Mouse (Mus musculus) urinary bladder, postnatal 0 days (tissue): ENCODE results near the gene Dcst1. TPM values are rescaled to one million over a fixed set of nuclear protein-coding genes. Genes with fewer than 3 reads are reported as not detected.

Experiments used
- polyA plus RNA-seq: library from polyadenylated mRNA; unstranded; fragments of >200 nt; fragmentation: Nextera tagmentation; extraction: Ambion mirVana; gene quantifications from 2 replicates; pipeline ENCODE4 v1.2.1, GENCODE M21; 2015

Dcst1 gene
- 0.17 and 0.26 TPM in 2 replicates for polyA plus RNA-seq

GRCm38 (mm10) chr3:89365153-89365485 lies at the start of gene Dcst1:
Gene Dcst1 (minus strand): TSS chr3:89365253.

GRCm38 (mm10) chr3:89411490-89412393 lies 46.7 kb upstream of the Dcst1 start, which contains the start of gene Flad1:
Gene Flad1 (minus strand): TSS chr3:89411870.

DNA sequence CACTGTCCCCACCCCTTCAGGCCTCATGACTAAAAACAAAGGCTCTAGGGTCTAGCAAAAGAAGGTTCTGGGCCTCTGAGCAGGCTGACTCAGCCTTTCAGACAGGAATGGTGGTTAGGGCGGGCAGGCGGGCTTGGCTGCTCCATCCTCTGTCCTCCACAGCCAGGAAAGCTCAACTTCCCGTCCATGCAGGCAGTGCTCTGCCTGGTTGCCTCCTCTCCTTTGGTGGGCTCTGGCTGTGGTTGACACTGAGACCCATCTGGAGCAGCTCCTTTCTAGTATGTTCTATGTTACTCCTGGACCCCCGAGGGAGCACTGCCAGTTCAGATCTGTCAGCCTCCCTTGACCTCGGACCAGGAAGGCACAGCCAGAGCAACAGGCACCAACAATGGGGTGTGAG lies 37.6 kb upstream of the Dcst1 start, which contains the start of gene Lenep:
Gene Lenep (minus strand): TSS at position 101 of the 400 bp plus-strand sequence.

DNA sequence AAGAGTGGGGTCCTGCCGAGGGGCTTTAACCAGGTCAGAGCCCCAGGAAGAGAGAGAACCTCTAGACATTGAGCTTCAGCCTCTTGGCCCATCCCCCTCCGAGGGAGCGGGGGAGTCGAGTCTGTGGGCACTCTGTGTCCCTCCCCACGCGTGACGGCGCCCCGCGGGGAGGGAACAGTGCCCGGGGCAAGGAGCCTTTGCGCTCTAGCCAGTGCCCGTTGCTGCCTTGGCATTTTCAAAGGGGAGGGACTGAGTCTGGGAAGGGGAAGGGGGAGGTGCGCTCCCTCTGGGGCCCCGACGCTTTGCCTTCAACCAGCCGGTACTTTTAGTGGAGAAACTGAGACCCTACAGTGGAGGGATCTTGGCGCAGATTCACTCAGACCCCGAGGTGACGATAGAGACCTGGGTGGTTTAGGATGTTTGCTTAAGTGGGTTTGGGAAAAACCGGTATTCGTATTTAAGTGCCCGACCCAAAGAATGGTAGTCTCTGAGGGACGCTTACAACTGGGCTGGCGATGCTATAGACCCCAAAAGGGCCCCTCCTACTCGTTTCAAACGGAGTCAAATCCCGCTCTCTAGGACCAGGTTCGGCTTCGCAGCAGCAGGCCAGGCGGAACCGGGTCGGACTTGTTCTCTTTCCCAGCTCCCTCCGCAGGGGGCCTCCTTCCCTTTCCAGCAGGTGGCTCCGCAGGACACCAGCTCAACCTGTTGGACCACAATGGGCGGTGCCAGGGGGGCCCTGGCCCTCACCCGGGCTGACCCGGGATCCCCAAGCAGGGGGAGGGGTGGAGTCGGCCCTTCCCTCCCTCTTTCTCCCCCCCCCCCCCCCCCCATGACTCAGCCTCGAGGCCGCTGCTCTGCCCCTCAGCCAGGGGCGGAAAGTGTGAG lies 29.2 kb upstream of the Dcst1 start, which contains the start of gene Zbtb7b:
Gene Zbtb7b (minus strand): TSS at position 771 of the 888 bp plus-strand sequence.

DNA sequence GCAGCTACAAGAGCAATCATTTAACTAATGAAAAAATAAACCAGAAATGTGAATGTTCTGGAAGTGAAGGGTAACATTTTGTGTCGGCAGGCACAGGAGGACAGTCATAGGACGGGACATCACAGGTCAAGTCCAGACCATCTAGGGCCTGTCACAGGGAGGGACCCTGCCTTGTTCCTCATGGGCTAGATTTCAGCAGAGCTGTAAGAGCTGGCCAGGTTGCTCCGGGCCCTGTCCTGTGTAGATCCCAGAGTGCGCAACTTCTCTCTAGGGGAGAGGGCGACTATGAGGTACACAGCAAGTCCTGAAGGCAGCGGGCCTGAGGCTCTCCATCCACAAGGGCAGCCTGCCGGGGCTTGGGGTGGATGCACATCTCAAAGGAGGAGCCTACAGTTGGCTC lies 3.4 kb downstream of the Dcst1 start, which contains the start of gene Dcst2:
Gene Dcst2 (plus strand): TSS at position 301 of the 400 bp plus-strand sequence.

GRCm38 (mm10) chr3:89349869-89350501 lies 15.1 kb downstream of the Dcst1 start, which contains the start of gene Adam15:
Gene Adam15 (minus strand): TSS chr3:89349996.

GRCm38 (mm10) chr3:89337721-89338578 lies 27.1 kb downstream of the Dcst1 start, which contains the start of gene Efna4:
Gene Efna4 (minus strand): TSS chr3:89338028.

GRCm38 (mm10) chr3:89322514-89323165 lies 42.4 kb downstream of the Dcst1 start, which contains the start of gene Efna3:
Gene Efna3 (minus strand): TSS chr3:89322965.

Other genes starting within 250 kb of the Dcst1 start
- gene Pklr, start 229.1 kb downstream of the Dcst1 start, polyA plus RNA-seq, result not detected in 2 replicates
- gene Hcn3, start 205.1 kb downstream of the Dcst1 start, polyA plus RNA-seq, result 0.35 and 0.59 TPM in 2 replicates
- gene Clk2, start 200.5 kb downstream of the Dcst1 start, polyA plus RNA-seq, result 10.9 and 11.8 TPM in 2 replicates
- gene Scamp3, start 187.8 kb downstream of the Dcst1 start, polyA plus RNA-seq, result 63.2 and 67.5 TPM in 2 replicates
- gene Fam189b, start 182.1 kb downstream of the Dcst1 start, polyA plus RNA-seq, result 16.3 and 16.7 TPM in 2 replicates
- 35.9 and 40.6 TPM in 2 replicates for gene Gba, start 162.3 kb downstream of the Dcst1 start, polyA plus RNA-seq
- gene Thbs3, start 150.1 kb downstream of the Dcst1 start, polyA plus RNA-seq, result 31.5 and 34.3 TPM in 2 replicates
- gene Mtx1, start 138.2 kb downstream of the Dcst1 start, polyA plus RNA-seq, result 130 and 133 TPM in 2 replicates
- gene Muc1, start 136.2 kb downstream of the Dcst1 start, polyA plus RNA-seq, result 0.31 and 0.75 TPM in 2 replicates
- gene Krtcap2, start 119.3 kb downstream of the Dcst1 start, polyA plus RNA-seq, result 245 and 269 TPM in 2 replicates
- 0.50 and 0.73 TPM in 2 replicates for gene Trim46, start 118.9 kb downstream of the Dcst1 start, polyA plus RNA-seq
- gene Dpm3, start 105.9 kb downstream of the Dcst1 start, polyA plus RNA-seq, result 107 and 126 TPM in 2 replicates
- 90.2 and 94.4 TPM in 2 replicates for gene Slc50a1, start 94.7 kb downstream of the Dcst1 start, polyA plus RNA-seq
- 19.8 and 20.1 TPM in 2 replicates for gene Efna1, start 84.1 kb downstream of the Dcst1 start, polyA plus RNA-seq
- 5.3 and 6.5 TPM in 2 replicates for gene Efna3, start 42.3 kb downstream of the Dcst1 start, polyA plus RNA-seq
- 4.4 and 5.6 TPM in 2 replicates for gene Efna4, start 27.2 kb downstream of the Dcst1 start, polyA plus RNA-seq
- 60.9 and 72.6 TPM in 2 replicates for gene Adam15, start 15.3 kb downstream of the Dcst1 start, polyA plus RNA-seq
- 0.07 and 0.08 TPM in 2 replicates for gene Dcst2, start 3.3 kb downstream of the Dcst1 start, polyA plus RNA-seq
- 4.1 and 4.6 TPM in 2 replicates for gene Zbtb7b, start 29.5 kb upstream of the Dcst1 start, polyA plus RNA-seq
- not detected in 2 replicates for gene Lenep, start 37.5 kb upstream of the Dcst1 start, polyA plus RNA-seq
- gene Flad1, start 46.6 kb upstream of the Dcst1 start, polyA plus RNA-seq, result 20.6 and 21.0 TPM in 2 replicates
- gene Cks1b, start 53.1 kb upstream of the Dcst1 start, polyA plus RNA-seq, result 146 and 176 TPM in 2 replicates
- 75.2 and 77.8 TPM in 2 replicates for gene Shc1, start 53.2 kb upstream of the Dcst1 start, polyA plus RNA-seq
- 17.5 and 21.1 TPM in 2 replicates for gene Pygo2, start 65.0 kb upstream of the Dcst1 start, polyA plus RNA-seq
- gene Pbxip1, start 71.5 kb upstream of the Dcst1 start, polyA plus RNA-seq, result 171 and 191 TPM in 2 replicates
- gene Pmvk, start 89.3 kb upstream of the Dcst1 start, polyA plus RNA-seq, result 40.4 and 51.5 TPM in 2 replicates
- 3.6 and 6.3 TPM in 2 replicates for gene Kcnn3, start 154.9 kb upstream of the Dcst1 start, polyA plus RNA-seq